Mouse (Mus musculus) urinary bladder, postnatal 4 days (tissue): Measurements from ENCODE around the gene Psmb1.
"Not testable (repeated sequence)": the region's sequence is repeated elsewhere in the genome, so short reads cannot be mapped to it uniquely, and the experiment has no call there.

ENCODE experiments used
- DNase-seq, 2 experiments: peaks; one replicate each; pipeline ENCODE4 v3.0.0; 2021 to 2022; ENCODE audit warnings: low spot score in 2 of 2

The Psmb1 gene

DNA sequence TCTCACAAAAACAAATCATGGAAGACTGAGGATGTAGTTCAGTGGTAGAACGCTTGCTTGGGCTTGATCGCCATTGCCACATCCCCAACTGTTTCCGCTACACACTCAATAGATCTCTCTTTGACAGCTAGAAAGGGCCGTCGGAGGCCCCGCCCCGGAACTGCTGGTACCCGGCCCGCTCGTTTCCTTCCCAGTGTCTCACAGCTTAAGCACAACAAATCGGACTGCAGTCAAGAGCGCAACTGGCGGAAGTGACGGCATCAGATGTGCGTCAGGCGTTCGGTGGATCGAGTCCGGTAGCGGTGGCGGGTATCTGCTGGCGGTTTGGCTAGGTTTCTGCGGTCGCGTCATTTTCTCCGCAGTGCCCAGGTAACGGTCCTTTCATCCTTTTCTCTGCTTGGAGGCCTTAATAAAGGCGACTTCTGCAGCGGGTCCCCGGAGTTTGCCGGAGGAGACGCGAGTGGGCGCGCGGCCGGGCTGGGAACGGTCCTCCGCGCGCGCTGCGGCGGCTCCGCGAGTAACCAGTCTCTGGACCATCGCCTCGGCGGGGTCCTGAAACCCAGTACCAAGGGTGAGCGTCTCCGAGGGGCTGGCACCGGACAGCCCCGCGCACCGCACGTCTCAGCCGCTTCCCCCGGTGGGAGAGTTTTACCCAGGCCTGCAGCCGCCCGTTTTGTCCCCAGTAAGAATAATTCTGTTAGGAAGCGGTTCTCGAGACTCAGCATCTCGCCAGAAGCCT is at the start of gene Psmb1, which contains the start of gene Tbp:
Gene Psmb1, minus strand, starts transcription at position 96 of the 739 bp plus-strand sequence.
Gene Tbp, plus strand, starts transcription at position 233 of the 739 bp plus-strand sequence.
- peak; percentile 95 to 97 for DNase-seq

DNA sequence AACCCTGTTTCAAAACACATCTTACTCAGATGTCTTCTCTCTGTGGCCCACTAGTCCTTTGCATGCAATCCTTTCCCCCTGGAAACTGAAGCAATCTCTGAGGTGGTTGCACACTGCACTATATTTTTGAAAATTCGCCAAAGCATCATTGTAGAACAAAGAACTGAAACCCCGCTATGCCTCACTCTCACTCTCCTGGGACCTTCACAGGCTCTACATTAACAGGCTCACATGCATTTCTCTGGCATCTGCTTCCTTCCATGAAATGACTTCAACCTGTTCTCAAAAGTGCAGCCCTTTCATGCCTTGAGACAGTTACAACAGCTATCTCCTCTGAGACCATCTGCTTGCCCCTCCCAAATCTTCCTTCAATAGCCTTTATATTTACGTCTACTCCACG is 46.9 kb upstream of the Psmb1 start:
- DNase-seq: no peak

DNA sequence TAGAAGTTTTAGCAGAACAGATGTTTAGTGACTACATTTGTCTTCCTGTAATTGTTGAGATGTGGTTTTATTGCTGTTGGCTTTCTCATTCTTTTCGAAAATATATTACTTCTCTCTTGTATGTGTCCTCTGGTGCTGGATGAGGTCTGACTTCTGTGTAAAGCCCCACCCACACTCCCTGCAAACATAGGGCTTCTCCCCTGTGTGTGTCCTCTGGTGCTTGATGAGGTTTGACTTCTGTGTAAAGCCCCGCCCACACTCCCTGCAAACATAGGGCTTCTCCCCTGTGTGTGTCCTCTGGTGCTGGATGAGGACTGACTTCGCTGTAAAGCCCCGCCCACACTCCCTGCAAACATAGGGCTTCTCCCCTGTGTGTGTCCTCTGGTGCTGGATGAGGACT is 44.3 kb upstream of the Psmb1 start:
- not testable (repeated sequence) for DNase-seq

DNA sequence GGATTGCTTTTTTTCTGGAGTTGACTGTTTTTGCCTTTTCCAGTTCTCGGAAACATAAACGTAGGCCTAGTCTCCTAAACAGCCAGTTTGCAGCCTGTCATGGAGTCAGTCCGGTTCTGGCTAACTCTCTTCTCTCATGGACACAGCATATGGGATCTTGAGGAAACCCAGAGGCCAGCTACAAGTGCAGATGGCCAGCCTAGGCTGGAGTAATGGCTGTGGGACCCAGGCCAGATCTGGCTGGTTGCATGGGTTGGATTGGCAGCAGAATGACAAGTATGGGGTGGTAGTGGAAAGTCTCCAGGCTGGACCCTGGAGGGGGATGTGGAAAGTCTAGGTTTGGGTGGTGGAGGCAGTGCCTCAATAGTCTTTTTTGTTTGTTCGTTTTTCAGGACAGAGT is 40.8 kb upstream of the Psmb1 start:
- no peak for DNase-seq

DNA sequence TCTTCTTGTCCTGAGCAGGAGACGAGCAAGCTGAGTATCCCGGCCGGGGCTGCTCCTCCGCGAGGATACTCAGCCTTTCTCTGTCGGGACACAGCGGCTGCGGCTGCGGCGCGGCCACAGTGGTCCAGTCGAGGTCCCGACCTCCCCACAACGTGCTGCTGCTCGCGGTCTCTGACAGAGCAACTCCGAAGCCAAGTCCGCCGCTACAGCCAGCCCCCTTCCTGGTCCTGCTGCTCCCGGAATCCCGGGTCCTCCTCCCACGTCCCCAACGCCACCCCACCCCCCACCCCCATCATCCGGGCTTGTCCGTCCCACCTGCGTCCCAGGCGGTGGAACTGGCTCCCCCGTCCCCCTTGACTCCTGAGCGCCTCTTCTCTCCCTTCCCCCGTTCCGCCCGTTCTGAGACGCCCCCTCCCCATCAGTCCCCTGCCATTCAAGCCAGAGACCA is 36.9 kb upstream of the Psmb1 start:
- DNase-seq: no peak

DNA sequence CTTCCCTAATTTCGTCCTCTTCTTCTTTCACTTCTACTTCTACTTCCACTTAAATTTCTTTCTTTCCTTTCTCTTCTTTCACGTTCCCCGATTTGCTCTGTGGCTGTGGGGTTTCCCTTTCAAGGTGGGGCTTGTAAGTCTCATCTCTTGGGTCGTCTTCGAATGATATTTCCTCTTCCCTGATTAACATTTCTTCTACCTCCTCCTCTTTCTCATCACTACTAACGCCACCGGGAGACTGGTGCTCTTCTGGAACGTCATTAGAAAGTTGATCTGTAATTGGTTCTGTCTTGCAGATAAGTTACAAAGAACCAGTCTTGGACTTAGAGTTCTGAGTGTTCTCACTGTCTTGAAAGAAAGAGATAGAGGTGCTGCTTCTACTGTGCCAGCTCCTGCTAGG is 36.4 kb upstream of the Psmb1 start:
- DNase-seq: no peak

DNA sequence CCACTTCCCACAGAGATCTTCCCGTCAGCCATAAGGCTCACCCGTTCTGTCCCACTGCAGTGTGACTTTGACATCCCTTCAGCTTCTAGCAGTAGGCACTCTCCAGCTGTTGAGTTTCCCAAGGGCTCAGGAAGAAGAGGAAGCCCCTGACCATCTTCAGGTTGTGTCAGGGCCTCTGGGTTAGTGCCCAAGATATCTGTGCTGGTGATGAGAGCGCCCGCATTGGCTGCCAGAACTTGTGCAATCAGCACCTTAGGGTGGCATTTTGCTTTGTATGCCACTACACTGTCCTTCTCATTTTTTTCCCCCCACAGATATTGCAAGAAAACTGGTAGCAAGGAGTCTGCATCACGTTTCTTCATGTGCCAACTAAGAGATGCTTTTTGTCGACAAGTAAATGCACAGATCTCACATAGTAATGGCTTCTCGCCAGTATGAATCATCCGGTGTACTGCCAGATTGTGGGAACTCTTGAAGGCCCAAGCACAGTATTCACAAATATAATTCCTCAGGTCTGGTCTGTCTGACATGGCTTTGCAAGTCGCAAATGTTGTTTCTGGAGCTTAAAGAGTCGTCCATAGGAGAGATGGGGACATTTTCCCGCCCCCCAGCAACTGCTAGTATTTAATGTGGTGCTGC is 35.7 kb upstream of the Psmb1 start:
- DNase-seq: no peak

DNA sequence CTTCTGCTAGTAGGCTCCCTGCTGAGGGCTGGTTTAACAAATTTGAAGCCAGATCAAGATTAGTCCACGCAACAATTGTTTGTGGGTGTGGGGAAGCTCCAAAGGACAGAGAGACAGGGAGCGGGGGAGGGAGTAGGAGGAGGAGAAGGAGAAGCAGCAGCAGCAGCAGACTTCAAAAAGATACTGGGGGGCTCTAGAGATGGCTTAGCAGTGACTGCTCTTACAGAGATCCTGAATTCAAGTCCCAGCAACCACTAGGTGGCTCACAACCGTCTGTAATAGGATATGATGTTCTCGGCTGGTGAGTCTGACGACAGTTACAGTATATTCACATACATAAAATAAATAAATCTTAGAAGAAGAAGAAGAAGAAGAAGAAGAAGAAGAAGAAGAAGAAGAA is 30.6 kb upstream of the Psmb1 start:
- DNase-seq: no peak

DNA sequence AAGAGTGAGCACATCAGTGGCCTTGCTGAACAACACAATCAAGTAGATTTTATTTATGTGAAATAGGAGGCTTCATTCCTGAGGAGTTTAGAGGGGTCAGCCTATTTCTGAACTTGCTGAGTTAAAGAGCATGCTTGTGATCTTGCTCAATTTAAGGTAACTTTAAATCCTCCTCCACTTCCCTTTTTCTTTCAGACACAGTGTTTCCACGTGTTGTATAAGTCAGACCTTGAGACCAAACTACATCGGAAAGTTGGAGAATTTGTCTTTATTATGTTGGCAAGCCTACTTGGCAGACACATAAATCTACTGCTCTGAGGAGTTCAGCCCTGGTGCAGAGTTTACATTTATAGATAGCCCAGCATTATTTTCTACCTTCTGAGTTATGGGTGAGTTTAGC is 29.3 kb upstream of the Psmb1 start:
- DNase-seq: no peak

DNA sequence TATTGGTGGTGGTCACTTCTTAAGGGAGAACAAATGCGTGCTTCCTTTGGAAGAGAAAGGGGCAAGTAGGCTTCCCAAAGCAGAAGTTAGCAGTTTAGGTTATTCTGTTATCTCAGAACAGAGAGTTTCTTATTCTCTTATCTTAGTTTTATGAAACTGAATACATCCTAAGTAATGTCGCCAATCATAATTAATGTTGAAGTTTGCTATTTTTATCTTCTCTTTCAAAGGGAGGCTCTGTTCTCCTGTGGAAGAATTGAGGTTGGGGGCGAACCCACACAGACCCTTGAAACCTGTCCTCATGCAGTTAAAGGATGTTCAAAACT is 28.2 kb upstream of the Psmb1 start:
- no peak for DNase-seq

DNA sequence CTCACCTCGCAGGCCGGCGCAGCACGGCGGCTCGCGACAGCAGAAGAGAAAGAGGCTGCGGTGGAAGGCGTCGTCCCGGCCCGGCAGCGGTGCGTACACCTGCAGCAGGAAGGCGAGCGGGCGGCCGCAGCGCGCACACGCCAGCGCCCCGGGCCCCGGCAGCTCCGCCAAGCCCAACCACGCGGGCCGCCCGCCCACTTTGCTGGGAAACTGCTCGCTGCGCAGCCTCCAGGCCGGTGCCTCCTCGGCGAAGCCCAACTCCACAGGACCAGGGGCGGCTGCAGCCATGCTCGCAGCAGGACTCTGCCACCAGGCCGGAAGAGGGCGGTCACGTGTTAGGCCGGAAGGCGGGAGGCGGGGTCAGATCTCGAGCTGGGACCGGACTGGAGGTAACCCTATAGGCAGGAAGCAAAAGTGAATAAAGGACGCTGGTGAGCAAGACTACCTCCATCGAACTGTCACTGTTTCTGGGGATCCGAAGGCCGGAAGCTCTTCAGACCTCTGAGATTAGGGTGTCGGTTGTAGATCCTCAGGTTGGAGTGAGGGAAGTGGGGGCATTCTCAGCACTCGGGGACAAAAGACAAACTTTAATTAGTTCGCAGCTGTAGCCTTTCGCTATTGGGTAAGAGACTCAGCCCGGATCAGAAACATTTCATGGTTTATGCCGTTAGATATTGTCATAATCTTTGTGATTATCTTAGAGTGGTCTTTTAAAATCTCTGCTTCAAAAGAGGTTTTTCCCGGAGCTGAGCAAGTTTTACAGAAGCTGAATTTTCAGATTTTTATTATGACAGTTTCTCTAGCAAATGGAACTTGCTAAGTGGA is 27.6 kb upstream of the Psmb1 start, which contains the start of gene Pdcd2:
Gene Pdcd2, minus strand, starts transcription at position 316 of the 825 bp plus-strand sequence.
- peak; percentile 92 to 96 for DNase-seq

DNA sequence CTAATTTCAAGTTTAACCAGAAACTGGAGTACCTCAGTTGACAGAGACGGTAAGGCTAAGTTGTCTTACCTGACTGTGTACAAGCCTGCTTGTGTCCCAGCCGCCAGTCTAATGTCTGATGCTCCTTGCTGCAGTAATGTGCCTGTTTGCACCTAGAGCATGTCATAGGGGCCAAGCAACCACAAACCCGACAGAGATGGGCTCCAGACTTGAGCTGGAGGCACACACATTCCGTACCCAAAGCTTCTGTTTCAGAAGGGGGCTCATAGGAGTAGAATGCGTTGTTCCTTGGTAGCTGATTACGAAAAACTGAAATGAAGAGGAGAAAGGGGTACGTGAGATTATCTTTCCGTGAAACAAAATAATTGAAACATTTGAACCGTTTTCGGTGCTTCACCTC is 26.8 kb upstream of the Psmb1 start:
- no peak for DNase-seq

DNA sequence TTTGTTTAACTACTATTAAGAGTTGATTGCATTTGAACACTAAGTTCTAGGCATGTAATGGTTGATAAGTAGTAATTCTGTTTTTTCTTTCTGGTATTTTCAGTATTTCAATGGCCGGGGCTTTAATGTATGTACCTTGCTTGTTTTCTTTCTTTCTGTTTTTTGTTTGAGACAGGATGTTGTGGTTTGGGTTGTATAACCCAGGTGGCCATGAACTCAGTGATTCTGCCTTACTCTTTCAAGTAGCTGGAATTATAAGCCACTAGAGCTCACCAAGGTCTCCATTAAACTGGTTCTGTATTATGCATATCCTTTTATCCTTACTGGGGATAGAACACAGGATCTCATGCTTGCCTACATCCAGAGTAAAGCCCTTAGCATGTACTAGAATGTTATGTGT is 19.2 kb upstream of the Psmb1 start:
- DNase-seq: no peak

DNA sequence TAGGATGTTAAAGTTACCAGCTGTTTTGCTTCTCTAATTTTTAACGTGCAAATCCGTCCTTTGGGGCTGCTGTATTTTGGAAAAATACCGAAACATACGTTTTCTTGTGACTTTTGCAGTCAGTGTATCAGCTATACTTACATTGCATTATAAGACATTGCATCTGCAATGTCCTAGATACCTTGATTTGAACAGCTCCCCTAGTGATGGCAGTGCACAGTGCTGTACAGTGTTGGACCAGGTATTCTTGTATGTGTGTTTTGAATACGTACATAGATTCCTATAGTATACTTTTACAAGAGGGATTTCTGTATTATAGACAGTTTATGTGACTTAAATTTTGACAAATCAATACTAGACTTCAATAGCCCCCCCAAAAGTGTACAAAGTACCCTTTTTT is 18.6 kb upstream of the Psmb1 start:
- no peak for DNase-seq

DNA sequence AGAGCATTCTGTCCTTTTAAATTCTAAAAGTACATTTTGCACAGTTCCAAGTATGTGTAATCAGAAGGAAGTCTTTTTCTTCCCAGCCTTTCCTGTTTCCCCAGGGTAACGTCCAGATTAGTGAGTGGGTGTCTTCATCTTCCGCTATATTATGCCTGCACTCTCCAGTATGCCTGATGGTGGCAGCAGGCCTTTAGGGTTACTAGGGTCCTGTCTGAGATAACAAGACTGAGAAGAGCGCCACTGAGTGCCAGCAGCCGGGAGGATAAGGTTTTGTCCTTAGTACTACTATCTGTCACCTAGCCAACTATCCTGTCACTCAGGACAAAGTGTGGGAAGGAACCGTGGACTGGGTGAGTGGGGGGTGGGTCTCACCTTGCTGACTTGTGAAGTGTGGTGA is 18.2 kb upstream of the Psmb1 start:
- DNase-seq: no peak

DNA sequence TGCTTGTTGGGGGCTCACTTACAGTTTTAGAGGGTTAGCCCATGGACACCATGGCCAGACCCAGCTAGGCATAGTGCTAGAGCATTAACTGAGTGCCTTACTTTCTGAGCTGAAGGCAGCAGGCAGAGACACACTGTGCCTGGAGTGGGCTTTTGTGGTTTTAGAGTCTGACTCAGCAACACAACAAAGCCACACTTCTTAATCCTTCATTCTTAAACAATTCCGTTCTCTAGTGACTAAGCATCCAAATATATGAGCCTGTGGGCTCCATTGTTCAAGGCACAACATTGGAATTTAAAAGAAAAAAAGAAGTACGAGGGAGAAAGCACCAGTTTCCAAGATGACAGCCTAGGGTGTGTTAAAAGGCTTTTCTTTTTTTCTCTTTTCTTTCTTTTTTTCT is 11.1 kb upstream of the Psmb1 start:
- DNase-seq: no peak

DNA sequence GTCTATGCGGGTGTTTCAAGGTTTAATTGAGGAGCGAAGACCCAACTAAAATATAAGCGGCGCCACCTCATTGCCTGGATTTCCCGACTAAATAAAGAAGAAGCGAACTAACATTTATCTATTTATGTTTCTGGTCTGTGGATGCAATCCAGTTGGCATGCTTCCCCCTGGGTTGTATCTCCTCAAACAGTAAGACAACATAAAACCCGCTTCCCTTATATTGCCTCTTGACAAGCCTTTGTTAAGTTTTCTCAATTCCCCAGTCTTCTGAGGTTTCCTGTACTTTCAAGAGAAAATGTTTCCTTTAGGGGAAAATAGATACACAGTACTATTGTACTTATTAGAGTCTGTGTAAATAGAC is 818 bp downstream of the Psmb1 start:
- no peak for DNase-seq

DNA sequence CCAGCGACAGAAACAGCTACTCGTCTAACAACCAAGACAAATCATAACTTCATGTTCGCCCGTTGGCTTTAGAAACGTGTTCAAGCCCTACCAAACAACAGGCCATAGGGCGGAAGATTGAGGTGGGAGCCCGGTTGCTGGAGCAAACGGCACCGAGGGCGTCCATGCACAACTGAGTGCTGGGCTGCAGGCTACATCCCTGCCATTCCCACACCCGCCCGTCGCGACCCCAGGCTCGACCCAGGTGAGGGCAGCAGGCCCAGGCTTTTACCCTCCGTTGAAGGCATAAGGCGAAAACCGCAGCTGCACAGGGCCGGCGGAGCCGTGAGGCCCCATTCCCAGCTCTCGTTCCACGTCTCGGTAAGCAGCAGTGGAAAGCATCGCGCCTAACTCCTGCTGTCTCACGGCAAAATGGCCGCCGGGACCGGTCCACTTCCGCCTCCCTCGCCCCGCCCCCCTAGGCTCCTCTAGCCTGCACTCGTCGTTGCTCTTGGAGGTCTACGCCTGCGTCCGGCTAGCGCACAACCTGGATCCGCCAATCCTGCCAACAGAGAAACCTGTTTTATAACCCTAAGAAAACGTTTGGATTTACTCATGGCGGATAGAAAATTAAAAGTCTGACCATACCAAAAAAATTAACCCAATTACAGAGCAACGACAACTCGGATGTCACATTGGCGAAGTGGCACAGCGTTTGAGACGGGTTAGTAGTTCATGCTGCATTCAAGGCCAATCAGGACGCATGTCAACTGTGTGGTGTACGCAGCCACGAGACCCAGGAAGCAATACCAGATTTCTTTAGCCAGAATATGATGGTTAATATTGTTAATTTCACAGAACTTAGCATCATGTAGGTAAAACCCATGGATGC is 1.4 kb downstream of the Psmb1 start:
- DNase-seq: peak; percentile 88 to 96

DNA sequence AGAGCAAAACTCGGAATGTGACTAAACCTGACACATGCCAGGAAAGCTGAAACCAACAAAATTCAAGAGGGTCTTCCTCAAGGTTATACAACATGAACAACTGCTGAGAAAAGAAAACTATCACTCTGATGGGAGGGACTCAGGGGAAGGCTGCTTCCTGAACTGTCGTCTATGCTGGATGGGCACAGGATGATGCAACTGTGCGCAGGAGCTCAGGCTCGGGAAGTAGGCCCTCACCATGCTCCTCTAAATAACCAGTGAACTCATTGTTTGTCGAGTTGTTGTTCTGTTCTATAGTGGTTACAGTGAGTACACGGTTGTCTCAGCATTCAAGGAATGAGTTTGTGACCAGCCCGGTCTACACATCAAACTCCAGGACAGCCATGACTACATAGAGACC is 9.0 kb downstream of the Psmb1 start:
- DNase-seq: no peak

DNA sequence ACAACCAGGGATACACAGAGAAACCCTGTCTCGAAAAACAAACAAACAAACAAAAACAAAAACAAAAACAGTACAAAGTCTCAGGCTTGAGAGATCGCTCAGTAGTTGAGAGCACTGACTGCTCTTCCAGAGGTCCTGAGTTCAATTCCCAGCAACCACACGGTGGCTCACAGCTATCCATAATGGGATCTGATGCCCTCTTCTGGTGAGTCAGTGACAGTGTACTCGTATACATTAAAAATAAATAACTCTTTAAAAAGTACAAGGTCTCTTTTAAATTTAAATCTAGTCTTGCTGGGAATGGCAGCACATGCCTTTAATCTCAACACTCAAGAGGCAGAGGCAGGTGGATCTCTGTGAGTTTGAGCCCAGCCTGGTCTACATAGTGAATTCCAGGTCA is 26.9 kb downstream of the Psmb1 start:
- no peak for DNase-seq

DNA sequence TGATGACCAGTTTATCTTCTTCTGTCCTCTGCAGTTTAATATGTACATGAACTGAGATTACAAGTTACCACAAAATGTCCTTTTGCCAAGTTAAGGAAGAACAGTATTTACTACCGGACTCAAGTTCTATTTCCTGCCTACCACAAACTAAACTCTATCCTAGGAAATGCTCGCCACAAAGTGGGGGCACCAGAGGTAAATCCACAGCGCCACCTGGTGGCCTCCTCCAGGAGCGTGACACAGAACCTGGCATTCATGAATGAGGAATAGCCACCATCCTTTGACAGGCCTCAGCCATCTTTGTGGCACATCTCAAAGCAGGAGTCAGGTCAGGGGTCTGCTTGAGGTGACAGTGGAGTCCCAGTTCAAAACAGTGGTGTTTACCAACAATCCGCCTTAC is 31.9 kb downstream of the Psmb1 start:
- peak; percentile 38 to 71 for DNase-seq
